Mouse (Mus musculus): ENCODE results near the gene Cxcl3. TPM values are rescaled to one million over a fixed set of nuclear protein-coding genes. Genes with fewer than 3 reads are reported as not detected.
A peak's percentile ranks its signal among the peaks of the same experiment; 100 is the strongest.
"Not testable (repeated sequence)": the region's sequence is repeated elsewhere in the genome, so short reads cannot be mapped to it uniquely, and the experiment has no call there.

Gene Cxcl3
- polyA plus RNA-seq, 1 experiment from 2014 or later, result 0.10 TPM

DNA sequence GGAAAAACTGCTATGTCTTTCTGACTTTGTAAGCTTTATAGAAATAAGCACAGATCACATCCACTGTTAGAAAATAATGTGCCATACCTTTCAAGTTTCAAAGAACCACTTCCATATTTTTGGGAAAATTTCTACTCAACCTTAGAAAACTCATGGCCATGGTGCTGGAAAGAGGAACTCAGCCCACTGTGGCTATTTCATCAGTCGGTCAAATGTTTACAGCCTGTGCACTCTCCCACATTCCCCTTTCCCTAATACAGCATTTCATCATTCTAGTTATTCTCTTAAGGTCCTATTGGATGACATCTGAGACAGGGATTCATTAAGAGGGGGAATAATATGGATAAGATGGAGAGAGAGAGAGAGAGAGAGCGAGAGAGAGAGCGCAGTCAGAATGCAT is 2.2 kb upstream of the Cxcl3 start:
- Histone ChIP-seq H3K4me2 (replicated peaks; ENCODE audit: low read depth) (no peak overlapping the region), H3K9me3 (ENCODE audit: control insufficient read depth, low read length) (no peaks in the 10 kb centered on the region), H3K9ac (ENCODE audit: low read length) (no peak overlapping the region), H3K27me3 (ENCODE audit: control insufficient read depth, insufficient read depth, low read length) (no peaks in the 10 kb centered on the region), H3K4me3 (ENCODE audit: low read depth, low read length) (no peak overlapping the region), H3K36me3 (ENCODE audit: control insufficient read depth, insufficient read depth, low read length) (no peaks in the 10 kb centered on the region), H3K27ac (replicated peaks) (no peak overlapping the region), H3K4me1 (replicated peaks; ENCODE audit: control insufficient read depth, insufficient read depth) (no peaks in the 10 kb centered on the region)
- no peak for ATAC-seq (ENCODE audit: low FRiP score, low TSS enrichment)
- TF ChIP-seq CTCF (IDR thresholded peaks at IDR 0.05; ENCODE audit: low read depth), result no peak
- no peak for TF ChIP-seq EP300 (optimal IDR thresholded peaks at IDR 0.05)
- WGBS, result 77% methylated on average over 3 of the region's 3 CpGs
- DNase-seq (ENCODE audit: low spot score), result no peak

DNA sequence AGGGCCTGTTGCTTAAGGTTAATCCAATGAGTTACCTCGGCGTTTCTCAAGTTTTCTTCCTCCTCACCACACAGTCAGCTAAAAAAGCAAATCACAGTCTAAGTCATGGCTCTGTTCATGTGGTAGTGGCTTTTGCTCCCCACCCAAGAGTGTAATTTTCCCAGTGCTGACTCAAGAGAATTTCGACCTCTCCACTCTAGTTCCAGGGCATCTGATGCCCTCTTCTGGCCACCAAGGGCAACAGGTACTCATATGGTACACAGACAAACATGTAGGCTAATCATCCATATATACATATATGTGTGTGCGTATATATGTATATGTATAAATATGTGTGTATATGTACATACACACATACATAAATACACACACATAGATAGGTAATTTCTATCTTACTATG is 2.2 kb downstream of the Cxcl3 start:
- Histone ChIP-seq H3K4me2 (replicated peaks; ENCODE audit: low read depth) (no peak overlapping the region), H3K27ac (replicated peaks) (no peak overlapping the region), H3K4me3 (ENCODE audit: low read depth, low read length) (no peak overlapping the region), H3K27me3 (ENCODE audit: control insufficient read depth, insufficient read depth, low read length) (no peaks in the 10 kb centered on the region), H3K36me3 (ENCODE audit: control insufficient read depth, insufficient read depth, low read length) (no peaks in the 10 kb centered on the region), H3K9me3 (ENCODE audit: control insufficient read depth, low read length) (no peaks in the 10 kb centered on the region), H3K4me1 (replicated peaks; ENCODE audit: control insufficient read depth, insufficient read depth) (no peaks in the 10 kb centered on the region), H3K9ac (ENCODE audit: low read length) (no peak overlapping the region)
- ATAC-seq (ENCODE audit: low FRiP score, low TSS enrichment) (no peak), DNase-seq (ENCODE audit: low spot score) (no peak)
- 85% methylated on average over 4 of the region's 4 CpGs for WGBS
- no peak for TF ChIP-seq EP300 (optimal IDR thresholded peaks at IDR 0.05)
- peak; percentile 55 for TF ChIP-seq CTCF (IDR thresholded peaks at IDR 0.05; ENCODE audit: low read depth)

DNA sequence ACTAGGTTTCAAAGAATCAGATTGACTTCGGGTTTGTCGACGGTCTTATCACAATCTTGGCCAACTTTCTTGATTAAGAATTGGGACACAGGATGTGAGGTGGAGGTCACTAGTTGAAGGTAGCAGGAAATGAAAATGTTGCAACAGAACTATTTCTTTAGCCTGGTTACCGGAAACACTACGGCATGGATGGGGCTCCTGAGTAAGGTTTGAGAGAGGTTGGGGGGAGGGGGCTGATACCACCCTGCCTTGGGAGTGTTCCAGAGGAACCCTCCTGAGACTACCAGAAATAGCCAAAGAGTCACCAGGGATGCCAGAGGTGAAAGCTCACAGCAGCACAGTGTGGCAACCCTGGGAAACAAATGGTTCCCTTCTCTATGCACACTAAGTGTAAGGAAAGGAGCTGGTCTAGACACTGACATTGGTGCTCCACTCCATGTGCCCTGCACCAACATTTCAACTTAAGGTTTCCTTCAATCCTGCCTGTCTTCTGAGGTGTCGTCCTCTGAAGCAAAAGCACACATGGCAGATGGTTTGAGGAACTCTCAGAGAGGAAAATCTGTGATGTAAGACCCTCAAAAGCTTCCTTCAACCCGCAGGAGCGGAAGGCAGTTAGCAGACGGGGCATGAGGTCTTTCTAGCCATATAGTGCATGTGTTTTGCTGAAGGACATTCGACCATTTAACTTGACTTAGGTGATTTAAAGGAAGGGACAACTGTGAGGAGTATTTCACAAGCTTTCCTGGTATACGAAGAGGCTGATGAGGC is 3.6 kb downstream of the Cxcl3 start:
- TF ChIP-seq EP300 (optimal IDR thresholded peaks at IDR 0.05) (no peak), CTCF (IDR thresholded peaks at IDR 0.05; ENCODE audit: low read depth) (no peak)
- no peaks in the 10 kb centered on the region for H3K9me3 ChIP-seq (ENCODE audit: control insufficient read depth, low read length)
- no peaks in the 10 kb centered on the region for H3K4me1 ChIP-seq (replicated peaks; ENCODE audit: control insufficient read depth, insufficient read depth)
- no peak overlapping the region for H3K4me2 ChIP-seq (replicated peaks; ENCODE audit: low read depth)
- no peak overlapping the region for H3K4me3 ChIP-seq (ENCODE audit: low read depth, low read length)
- H3K36me3 ChIP-seq (ENCODE audit: control insufficient read depth, insufficient read depth, low read length), result no peaks in the 10 kb centered on the region
- no peak for ATAC-seq (ENCODE audit: low FRiP score, low TSS enrichment)
- H3K9ac ChIP-seq (ENCODE audit: low read length), result no peak overlapping the region
- WGBS, result 70% methylated on average over 11 of the region's 11 CpGs
- no peak for DNase-seq (ENCODE audit: low spot score)
- H3K27ac ChIP-seq (replicated peaks), result no peak overlapping the region
- H3K27me3 ChIP-seq (ENCODE audit: control insufficient read depth, insufficient read depth, low read length), result no peaks in the 10 kb centered on the region

DNA sequence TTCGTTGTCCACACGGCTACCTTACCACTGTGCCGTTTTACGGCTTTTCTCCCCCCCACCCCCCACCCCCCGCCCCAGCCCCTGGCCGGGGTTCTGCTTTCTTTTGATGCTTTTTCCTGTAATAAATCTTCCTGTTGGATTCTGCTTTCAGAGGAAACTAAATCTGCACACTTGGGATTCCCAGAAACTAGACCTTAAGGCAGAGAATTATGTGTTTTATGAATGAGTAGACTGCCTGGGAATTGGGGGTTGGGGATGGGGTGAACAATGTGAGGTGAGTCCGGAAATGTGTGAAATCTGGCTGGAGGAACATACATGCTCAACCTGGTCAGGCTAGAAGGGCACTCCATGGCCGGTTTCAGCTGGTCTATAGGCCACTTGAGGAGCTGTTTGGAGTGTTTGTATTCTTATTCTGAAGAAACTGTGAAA is 4.2 kb downstream of the Cxcl3 start:
- H3K9me3 ChIP-seq (ENCODE audit: control insufficient read depth, low read length), result no peaks in the 10 kb centered on the region
- H3K36me3 ChIP-seq (ENCODE audit: control insufficient read depth, insufficient read depth, low read length), result no peaks in the 10 kb centered on the region
- no peak for ATAC-seq (ENCODE audit: low FRiP score, low TSS enrichment)
- no peak overlapping the region for H3K4me2 ChIP-seq (replicated peaks; ENCODE audit: low read depth)
- no peak overlapping the region for H3K27ac ChIP-seq (replicated peaks)
- TF ChIP-seq CTCF (IDR thresholded peaks at IDR 0.05; ENCODE audit: low read depth), result no peak
- TF ChIP-seq EP300 (optimal IDR thresholded peaks at IDR 0.05), result no peak
- no peak overlapping the region for H3K9ac ChIP-seq (ENCODE audit: low read length)
- no peaks in the 10 kb centered on the region for H3K27me3 ChIP-seq (ENCODE audit: control insufficient read depth, insufficient read depth, low read length)
- no peak for DNase-seq (ENCODE audit: low spot score)
- H3K4me1 ChIP-seq (replicated peaks; ENCODE audit: control insufficient read depth, insufficient read depth), result no peaks in the 10 kb centered on the region
- no peak overlapping the region for H3K4me3 ChIP-seq (ENCODE audit: low read depth, low read length)
- WGBS, result 51% methylated on average over 8 of the region's 8 CpGs

DNA sequence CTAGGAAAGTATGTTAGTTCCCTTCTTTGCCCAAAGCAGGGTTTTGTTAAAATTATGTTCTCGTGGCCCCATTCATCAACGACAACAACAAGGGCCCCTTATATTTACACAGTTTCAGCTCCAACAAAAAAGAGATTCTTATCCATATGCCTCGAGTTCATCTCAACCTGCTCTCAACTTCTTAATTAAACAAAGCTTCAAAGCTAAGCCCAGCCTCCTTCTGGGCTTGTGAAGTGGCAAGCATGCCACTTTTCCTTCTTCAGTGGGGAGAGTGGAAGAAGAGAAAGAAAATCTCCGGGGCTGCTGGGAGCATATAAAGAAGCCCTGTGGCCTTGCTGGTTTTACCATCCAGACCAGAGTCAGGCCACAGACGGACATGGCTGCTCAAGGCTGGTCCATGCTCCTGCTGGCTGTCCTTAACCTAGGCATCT is 8.3 kb downstream of the Cxcl3 start, which contains the start of gene Cxcl15:
Cxcl15 (plus strand) TSS at position 340 of the 431 bp plus-strand sequence.
- DNase-seq (ENCODE audit: low spot score), result peak; percentile 18
- Histone ChIP-seq H3K9ac (ENCODE audit: low read length) (no peak within 1 kb of the TSS), H3K4me2 (replicated peaks; ENCODE audit: low read depth) (no peak within 1 kb of the TSS), H3K4me3 (ENCODE audit: low read depth, low read length) (no peak within 1 kb of the TSS), H3K36me3 (ENCODE audit: control insufficient read depth, insufficient read depth, low read length) (no peaks in the 10 kb centered on the region), H3K4me1 (replicated peaks; ENCODE audit: control insufficient read depth, insufficient read depth) (no peaks in the 10 kb centered on the region), H3K9me3 (ENCODE audit: control insufficient read depth, low read length) (no peaks in the 10 kb centered on the region), H3K27ac (replicated peaks) (no peak within 1 kb of the TSS), H3K27me3 (ENCODE audit: control insufficient read depth, insufficient read depth, low read length) (no peaks in the 10 kb centered on the region)
- TF ChIP-seq CTCF (IDR thresholded peaks at IDR 0.05; ENCODE audit: low read depth) (no peak), EP300 (optimal IDR thresholded peaks at IDR 0.05) (no peak)
- no peak for ATAC-seq (ENCODE audit: low FRiP score, low TSS enrichment)
- WGBS, result 35% methylated on average over 5 of the region's 5 CpGs

DNA sequence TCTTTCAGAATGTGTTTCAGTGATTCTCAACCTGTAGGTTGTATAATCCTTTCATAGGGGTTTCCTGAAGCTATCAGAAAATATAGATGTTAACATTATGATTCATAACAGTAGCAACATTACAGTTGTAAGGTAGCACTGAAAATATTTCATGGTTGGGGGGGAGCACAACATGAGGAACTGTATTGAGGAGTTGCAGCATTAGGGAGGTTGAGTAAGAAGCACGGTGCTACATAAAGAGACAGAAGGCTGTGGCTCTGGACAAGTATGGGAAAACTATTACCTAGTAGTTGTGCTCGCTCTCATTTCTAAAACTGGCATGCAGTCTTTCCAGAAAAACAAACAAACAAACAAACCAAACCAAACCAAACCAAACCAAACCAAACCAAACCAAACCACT is 9.5 kb downstream of the Cxcl3 start:
- H3K27ac ChIP-seq (replicated peaks); H3K4me2 ChIP-seq (replicated peaks; ENCODE audit: low read depth); H3K4me3 ChIP-seq (ENCODE audit: low read depth, low read length); DNase-seq (ENCODE audit: low spot score); H3K4me1 ChIP-seq (replicated peaks; ENCODE audit: control insufficient read depth, insufficient read depth); H3K27me3 ChIP-seq (ENCODE audit: control insufficient read depth, insufficient read depth, low read length); H3K9me3 ChIP-seq (ENCODE audit: control insufficient read depth, low read length); H3K9ac ChIP-seq (ENCODE audit: low read length); H3K36me3 ChIP-seq (ENCODE audit: control insufficient read depth, insufficient read depth, low read length); ATAC-seq (ENCODE audit: low FRiP score, low TSS enrichment): not testable (repeated sequence)
- WGBS, result 86% methylated on average over 2 of the region's 2 CpGs
